Mouse (Mus musculus): ENCODE measurements around the gene Acot11.
A peak's percentile ranks its signal among the peaks of the same experiment; 100 is the strongest.

- TF ChIP-seq RAD21 (IDR thresholded peaks at IDR 0.05; ENCODE audit: low read depth, low read length) (no peak), CHD2 (IDR thresholded peaks at IDR 0.05; ENCODE audit: low read length) (no peak), PAX5 (IDR thresholded peaks at IDR 0.05; ENCODE audit: low read length) (no peak), TCF12 (IDR thresholded peaks at IDR 0.05; ENCODE audit: low read depth, low read length) (peak; percentile 49; the same call in 1 of the 2 replicates), MAX (IDR thresholded peaks at IDR 0.05; ENCODE audit: low read length) (peak; percentile 17; the same call in 1 of the 2 replicates), TBP (conservative IDR thresholded peaks at IDR 0.05; ENCODE audit: low read depth, low read length) (peak; percentile 57; the same call in 1 of the 2 replicates), POLR2A (IDR thresholded peaks at IDR 0.05; ENCODE audit: low read depth, low read length) (peak; percentile 49; the same call in 1 of the 2 replicates), EP300 (IDR thresholded peaks at IDR 0.05; ENCODE audit: low read length) (peak; percentile 44; the same call in 1 of the 2 replicates), UBTF (IDR thresholded peaks at IDR 0.05; ENCODE audit: low read depth, low read length) (no peak), CHD1 (IDR thresholded peaks at IDR 0.05; ENCODE audit: low read depth, low read length) (no peak), E2F4 (IDR thresholded peaks at IDR 0.05; ENCODE audit: insufficient replicate concordance, low read depth, low read length) (no peak), POLR2AphosphoS2 (IDR thresholded peaks at IDR 0.05; ENCODE audit: low read depth, low read length) (no peak), ELF1 (IDR thresholded peaks at IDR 0.05; ENCODE audit: low read depth, low read length) (0 out of 2 replicates have a peak, but pooled peaks have one; percentile 27), SIN3A (IDR thresholded peaks at IDR 0.05; ENCODE audit: low read length) (no peak)
Observed at GRCm38 (mm10) chr4:106804201-106804909, 443 bp downstream of the Acot11 start.

Measured in CH12.LX (cell line).